Mouse (Mus musculus): Measurements from ENCODE around the gene Kdm7a. TPM values are rescaled to one million over a fixed set of nuclear protein-coding genes. Genes with fewer than 3 reads are reported as not detected.

Gene Kdm7a
- polyA plus RNA-seq, 1 experiment from 2014 or later = 6.0 TPM

GRCm38 (mm10) chr6:39124719-39125118, 81.9 kb downstream of the Kdm7a start:
- Histone ChIP-seq H3K27me3 (replicated peaks; ENCODE audit: control insufficient read depth, insufficient read depth, low read length) (no peaks in the 10 kb centered on the region; the same call in 1 of the 2 replicates), H3K9ac (ENCODE audit: low read depth, low read length) (no peak overlapping the region), H3K4me2 (ENCODE audit: low read depth, low read length) (no peak overlapping the region), H3K9me3 (ENCODE audit: control insufficient read depth, low read length) (no peaks in the 10 kb centered on the region), H3K36me3 (ENCODE audit: control insufficient read depth, insufficient read depth, low read length) (no peaks in the 10 kb centered on the region), H3K27ac (replicated peaks; ENCODE audit: low read depth, low read length) (no peak overlapping the region), H3K4me3 (ENCODE audit: low read depth, low read length) (no peak overlapping the region), H3K4me1 (ENCODE audit: control insufficient read depth, insufficient read depth, low read length) (no peaks in the 10 kb centered on the region)
- DNase-seq (ENCODE audit: low spot score) (no peak), ATAC-seq (ENCODE audit: low read depth) (no peak)

GRCm38 (mm10) chr6:39120685-39121084, 85.9 kb downstream of the Kdm7a start:
- Histone ChIP-seq H3K36me3 (ENCODE audit: control insufficient read depth, insufficient read depth, low read length) (no peaks in the 10 kb centered on the region), H3K4me2 (ENCODE audit: low read depth, low read length) (no peak overlapping the region), H3K9me3 (ENCODE audit: control insufficient read depth, low read length) (peaks cover 7% of the 10 kb centered on the region), H3K27me3 (replicated peaks; ENCODE audit: control insufficient read depth, insufficient read depth, low read length) (peaks cover 31% of the 10 kb centered on the region), H3K9ac (ENCODE audit: low read depth, low read length) (no peak overlapping the region), H3K27ac (replicated peaks; ENCODE audit: low read depth, low read length) (no peak overlapping the region), H3K4me3 (ENCODE audit: low read depth, low read length) (no peak overlapping the region), H3K4me1 (ENCODE audit: control insufficient read depth, insufficient read depth, low read length) (no peaks in the 10 kb centered on the region)
- 44% methylated on average over 3 of the region's 3 CpGs for WGBS
- ATAC-seq (ENCODE audit: low read depth) (no peak), DNase-seq (ENCODE audit: low spot score) (no peak)

GRCm38 (mm10) chr6:39118456-39118881, 88.1 kb downstream of the Kdm7a start:
- Histone ChIP-seq H3K4me2 (ENCODE audit: low read depth, low read length) (peak overlapping the region; percentile 69), H3K36me3 (ENCODE audit: control insufficient read depth, insufficient read depth, low read length) (no peaks in the 10 kb centered on the region), H3K9me3 (ENCODE audit: control insufficient read depth, low read length) (peaks cover 7% of the 10 kb centered on the region), H3K9ac (ENCODE audit: low read depth, low read length) (peak overlapping the region; percentile 85), H3K27me3 (replicated peaks; ENCODE audit: control insufficient read depth, insufficient read depth, low read length) (peaks cover 31% of the 10 kb centered on the region), H3K4me3 (ENCODE audit: low read depth, low read length) (peak overlapping the region; percentile 82), H3K4me1 (ENCODE audit: control insufficient read depth, insufficient read depth, low read length) (no peaks in the 10 kb centered on the region), H3K27ac (replicated peaks; ENCODE audit: low read depth, low read length) (peak overlapping the region; percentile 65; the same call in 1 of the 2 replicates)
- ATAC-seq (ENCODE audit: low read depth) (peak; percentile 31), DNase-seq (ENCODE audit: low spot score) (peak; percentile 28)
- 19% methylated on average over 21 of the region's 49 CpGs for WGBS

GRCm38 (mm10) chr6:39117584-39118455, 88.8 kb downstream of the Kdm7a start, which contains the start of gene Parp12:
Parp12 (minus strand) TSS chr6:39118349.
- H3K27me3 ChIP-seq (replicated peaks; ENCODE audit: control insufficient read depth, insufficient read depth, low read length) = peaks cover 31% of the 10 kb centered on the region
- peak within 1 kb of the TSS; percentile 85 for H3K9ac ChIP-seq (ENCODE audit: low read depth, low read length)
- peak within 1 kb of the TSS; percentile 65; the same call in 1 of the 2 replicates for H3K27ac ChIP-seq (replicated peaks; ENCODE audit: low read depth, low read length)
- peaks cover 7% of the 10 kb centered on the region for H3K9me3 ChIP-seq (ENCODE audit: control insufficient read depth, low read length)
- ATAC-seq (ENCODE audit: low read depth) (peak; percentile 90), DNase-seq (ENCODE audit: low spot score) (peak; percentile 84)
- H3K4me3 ChIP-seq (ENCODE audit: low read depth, low read length) = peak within 1 kb of the TSS; percentile 82
- no peaks in the 10 kb centered on the region for H3K36me3 ChIP-seq (ENCODE audit: control insufficient read depth, insufficient read depth, low read length)
- H3K4me1 ChIP-seq (ENCODE audit: control insufficient read depth, insufficient read depth, low read length) = no peaks in the 10 kb centered on the region
- H3K4me2 ChIP-seq (ENCODE audit: low read depth, low read length) = peak within 1 kb of the TSS; percentile 69
- whole genome bisulfite sequencing = 4% methylated on average over 27 of the region's 101 CpGs

- WGBS = 70% methylated on average over 1 of the region's 1 CpGs
- no peak overlapping the region for H3K27ac ChIP-seq (replicated peaks; ENCODE audit: low read depth, low read length)
Measured at GRCm38 (mm10) chr6:39115438-39115837, 91.2 kb downstream of the Kdm7a start.

GRCm38 (mm10) chr6:39113141-39113540, 93.4 kb downstream of the Kdm7a start:
- Histone ChIP-seq H3K36me3 (ENCODE audit: control insufficient read depth, insufficient read depth, low read length) (no peaks in the 10 kb centered on the region), H3K9ac (ENCODE audit: low read depth, low read length) (no peak overlapping the region), H3K9me3 (ENCODE audit: control insufficient read depth, low read length) (no peaks in the 10 kb centered on the region), H3K4me3 (ENCODE audit: low read depth, low read length) (no peak overlapping the region), H3K27ac (replicated peaks; ENCODE audit: low read depth, low read length) (no peak overlapping the region), H3K27me3 (replicated peaks; ENCODE audit: control insufficient read depth, insufficient read depth, low read length) (peaks cover 18% of the 10 kb centered on the region), H3K4me2 (ENCODE audit: low read depth, low read length) (no peak overlapping the region), H3K4me1 (ENCODE audit: control insufficient read depth, insufficient read depth, low read length) (no peaks in the 10 kb centered on the region)
- WGBS = 75% methylated on average over 3 of the region's 3 CpGs
- ATAC-seq (ENCODE audit: low read depth) = no peak
- DNase-seq (ENCODE audit: low spot score) = no peak

More at GRCm38 (mm10) chr6:39115438-39115837, 91.2 kb downstream of the Kdm7a start:
- H3K27me3 ChIP-seq (replicated peaks; ENCODE audit: control insufficient read depth, insufficient read depth, low read length) = peaks cover 31% of the 10 kb centered on the region
- DNase-seq (ENCODE audit: low spot score) (no peak), ATAC-seq (ENCODE audit: low read depth) (no peak)
- no peak overlapping the region for H3K9ac ChIP-seq (ENCODE audit: low read depth, low read length)
- no peaks in the 10 kb centered on the region for H3K36me3 ChIP-seq (ENCODE audit: control insufficient read depth, insufficient read depth, low read length)
- H3K4me1 ChIP-seq (ENCODE audit: control insufficient read depth, insufficient read depth, low read length) = no peaks in the 10 kb centered on the region
- no peak overlapping the region for H3K4me3 ChIP-seq (ENCODE audit: low read depth, low read length)
- H3K4me2 ChIP-seq (ENCODE audit: low read depth, low read length) = no peak overlapping the region
- H3K9me3 ChIP-seq (ENCODE audit: control insufficient read depth, low read length) = peaks cover 7% of the 10 kb centered on the region

GRCm38 (mm10) chr6:39112701-39113100, 93.9 kb downstream of the Kdm7a start:
- ATAC-seq (ENCODE audit: low read depth) = no peak
- 90% methylated on average over 3 of the region's 3 CpGs for WGBS

GRCm38 (mm10) chr6:39106812-39107211, 99.8 kb downstream of the Kdm7a start:
- no peaks in the 10 kb centered on the region for H3K27me3 ChIP-seq (replicated peaks; ENCODE audit: control insufficient read depth, insufficient read depth, low read length)
- no peak overlapping the region for H3K27ac ChIP-seq (replicated peaks; ENCODE audit: low read depth, low read length)
- no peaks in the 10 kb centered on the region for H3K4me1 ChIP-seq (ENCODE audit: control insufficient read depth, insufficient read depth, low read length)
- H3K4me3 ChIP-seq (ENCODE audit: low read depth, low read length) = no peak overlapping the region
- H3K4me2 ChIP-seq (ENCODE audit: low read depth, low read length) = no peak overlapping the region
- no peak for ATAC-seq (ENCODE audit: low read depth)
- DNase-seq (ENCODE audit: low spot score) = no peak
- no peak overlapping the region for H3K9ac ChIP-seq (ENCODE audit: low read depth, low read length)
- WGBS = 54% methylated on average over 2 of the region's 2 CpGs
- H3K9me3 ChIP-seq (ENCODE audit: control insufficient read depth, low read length) = no peaks in the 10 kb centered on the region
- no peaks in the 10 kb centered on the region for H3K36me3 ChIP-seq (ENCODE audit: control insufficient read depth, insufficient read depth, low read length)

More at GRCm38 (mm10) chr6:39112701-39113100, 93.9 kb downstream of the Kdm7a start:
- Histone ChIP-seq H3K4me1 (ENCODE audit: control insufficient read depth, insufficient read depth, low read length) (no peaks in the 10 kb centered on the region), H3K4me2 (ENCODE audit: low read depth, low read length) (no peak overlapping the region), H3K36me3 (ENCODE audit: control insufficient read depth, insufficient read depth, low read length) (no peaks in the 10 kb centered on the region), H3K9me3 (ENCODE audit: control insufficient read depth, low read length) (no peaks in the 10 kb centered on the region), H3K4me3 (ENCODE audit: low read depth, low read length) (no peak overlapping the region), H3K9ac (ENCODE audit: low read depth, low read length) (no peak overlapping the region), H3K27ac (replicated peaks; ENCODE audit: low read depth, low read length) (no peak overlapping the region), H3K27me3 (replicated peaks; ENCODE audit: control insufficient read depth, insufficient read depth, low read length) (peaks cover 16% of the 10 kb centered on the region)
- no peak for DNase-seq (ENCODE audit: low spot score)

Data from embryonic facial prominence, embryonic 14.5 days (tissue).